Mouse (Mus musculus): ENCODE measurements around the gene Tac4. TPM values are rescaled to one million over a fixed set of nuclear protein-coding genes. Genes with fewer than 3 reads are reported as not detected.

Tac4 gene
- polyA plus RNA-seq (2017; shearing (Covaris generic)): not detected

GRCm38 (mm10) chr11:95261178-95261751 lies at the start of gene Tac4:
Gene Tac4, plus strand, starts transcription at chr11:95261529.

GRCm38 (mm10) chr11:95310007-95310647 lies 48.8 kb downstream of the Tac4 start, which contains the start of gene Kat7:
Gene Kat7, minus strand, starts transcription at chr11:95310246.

Other genes with a start within 250 kb of the Tac4 start
- 12.4 TPM for gene Pdk2, start 220.2 kb upstream of the Tac4 start, polyA plus RNA-seq (2017; shearing (Covaris generic))
- 2.3 TPM for gene Itga3, start 184.7 kb upstream of the Tac4 start, polyA plus RNA-seq (2017; shearing (Covaris generic))
- not detected for gene Dlx3, start 141.4 kb upstream of the Tac4 start, polyA plus RNA-seq (2017; shearing (Covaris generic))
- not detected for gene Dlx4, start 115.3 kb upstream of the Tac4 start, polyA plus RNA-seq (2017; shearing (Covaris generic))
- gene Kat7, start 48.7 kb downstream of the Tac4 start, polyA plus RNA-seq (2017; shearing (Covaris generic)): 114 TPM
- 30.9 TPM for gene Fam117a, start 75.5 kb downstream of the Tac4 start, polyA plus RNA-seq (2017; shearing (Covaris generic))
- 51.0 TPM for gene Slc35b1, start 123.2 kb downstream of the Tac4 start, polyA plus RNA-seq (2017; shearing (Covaris generic))
- 198 TPM for gene Spop, start 152.6 kb downstream of the Tac4 start, polyA plus RNA-seq (2017; shearing (Covaris generic))